Mouse (Mus musculus) layer of hippocampus, adult 9-10 months (tissue): ENCODE measurements around the gene Pak6.

Experiments used
- DNase-seq: peaks from one replicate; pipeline ENCODE4 v3.0.0; 2022; ENCODE audit warnings: low spot score

The Pak6 gene

DNA sequence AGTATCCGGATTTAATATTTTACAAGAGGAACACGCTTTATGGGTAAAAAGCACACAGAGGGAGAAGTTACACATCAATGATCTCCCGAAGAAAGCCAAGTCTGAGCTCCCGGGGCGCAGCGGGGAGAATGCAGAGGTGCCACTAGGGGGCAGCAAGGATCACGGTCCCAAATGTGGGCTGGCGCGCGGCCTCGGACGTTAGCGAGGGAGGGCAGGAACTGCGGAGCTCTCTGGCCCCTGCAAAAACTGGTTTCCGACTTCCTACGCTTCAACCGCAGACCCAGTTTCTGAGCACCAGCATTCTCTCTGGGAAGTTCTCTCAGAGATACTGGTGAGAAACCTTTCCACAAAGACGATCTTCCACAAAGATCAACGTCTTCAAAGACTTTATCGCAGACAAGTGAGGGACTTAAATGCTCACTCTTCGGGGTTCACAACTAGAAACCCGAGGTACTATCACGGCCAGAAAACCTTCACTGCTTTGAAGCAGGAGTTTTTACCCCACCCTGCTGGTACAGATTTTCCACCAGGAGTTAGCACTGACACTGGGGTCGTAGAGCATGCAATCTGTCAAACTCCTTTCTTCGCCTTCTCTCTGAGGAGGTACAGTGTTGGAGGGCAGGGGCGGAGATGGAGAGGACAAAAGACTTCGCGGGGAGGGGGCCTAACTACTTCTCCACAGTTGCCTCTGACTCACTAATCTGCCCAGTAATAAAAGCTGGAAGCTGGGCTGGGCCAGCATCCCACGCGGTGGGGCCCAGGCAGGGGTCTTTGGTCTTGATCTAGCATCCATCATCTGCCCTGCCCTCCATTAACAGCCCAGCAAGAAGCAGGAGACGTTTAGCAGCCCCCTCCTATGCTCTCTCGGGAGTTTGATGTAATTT lies 37.3 kb downstream of the Pak6 start:
- DNase-seq = peak; percentile 42

DNA sequence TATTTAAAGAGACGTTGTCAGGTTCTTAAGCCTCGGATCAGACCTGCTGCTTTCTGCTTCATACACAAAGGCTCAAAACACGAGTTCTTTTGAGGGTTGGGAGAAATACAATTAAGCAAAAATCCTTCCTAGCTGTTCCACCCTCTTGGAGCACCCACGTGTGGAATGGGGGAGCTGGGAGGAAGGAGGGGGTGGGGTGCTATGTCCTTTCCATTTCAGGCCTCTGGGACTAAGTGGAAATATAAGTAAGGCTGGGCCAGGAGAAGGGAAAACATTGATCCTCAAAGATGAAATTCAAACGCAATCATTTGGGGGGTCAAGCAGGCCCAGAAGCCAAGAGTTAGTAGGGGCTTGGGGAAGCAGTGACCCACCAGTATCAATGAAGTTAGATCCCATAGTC lies 38.1 kb downstream of the Pak6 start:
- DNase-seq = no peak

DNA sequence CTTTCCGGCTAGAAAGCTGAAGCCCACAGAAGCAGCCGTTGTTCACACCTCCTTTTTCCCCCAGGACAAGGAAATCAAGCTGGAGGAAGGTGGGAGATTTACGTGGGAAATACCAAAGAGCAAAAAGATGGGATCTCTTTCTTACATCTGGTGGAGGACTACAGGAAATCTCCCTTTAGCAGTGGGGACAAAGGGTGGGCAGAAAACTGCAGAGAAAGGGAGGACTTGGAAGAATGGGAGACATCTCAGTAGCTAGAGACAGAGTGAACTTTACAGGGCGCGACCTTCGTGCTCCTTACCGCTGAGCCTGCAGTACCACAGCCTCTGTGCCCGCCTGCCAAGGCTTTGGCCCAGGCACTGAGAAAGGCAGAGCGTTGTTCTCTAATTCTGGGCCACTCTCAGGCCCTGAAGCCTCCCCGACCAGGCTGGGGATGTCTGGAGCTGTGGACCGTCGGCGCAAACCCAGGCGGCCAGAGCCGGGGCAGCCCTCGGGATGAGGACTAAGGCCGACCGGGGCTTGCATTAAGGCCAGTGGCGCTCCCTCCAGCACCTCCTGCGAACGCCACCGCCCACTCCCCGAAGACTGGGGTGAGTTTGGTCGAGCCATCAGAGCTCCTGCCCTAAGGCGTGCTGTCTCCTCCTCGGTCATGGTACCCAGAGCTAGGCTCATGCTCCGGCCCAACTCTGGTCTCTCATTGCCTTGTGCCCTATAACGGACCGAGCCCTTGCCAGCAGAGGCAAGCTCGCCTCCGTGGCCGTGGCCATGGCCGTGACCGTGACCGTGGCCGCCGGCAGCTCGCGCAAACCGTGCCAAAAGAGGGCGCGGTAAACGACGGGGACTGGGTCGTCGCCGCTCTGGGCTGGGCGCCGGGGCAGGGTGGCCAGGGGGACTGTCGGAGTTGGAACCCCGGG lies 39.1 kb downstream of the Pak6 start:
- no peak for DNase-seq

DNA sequence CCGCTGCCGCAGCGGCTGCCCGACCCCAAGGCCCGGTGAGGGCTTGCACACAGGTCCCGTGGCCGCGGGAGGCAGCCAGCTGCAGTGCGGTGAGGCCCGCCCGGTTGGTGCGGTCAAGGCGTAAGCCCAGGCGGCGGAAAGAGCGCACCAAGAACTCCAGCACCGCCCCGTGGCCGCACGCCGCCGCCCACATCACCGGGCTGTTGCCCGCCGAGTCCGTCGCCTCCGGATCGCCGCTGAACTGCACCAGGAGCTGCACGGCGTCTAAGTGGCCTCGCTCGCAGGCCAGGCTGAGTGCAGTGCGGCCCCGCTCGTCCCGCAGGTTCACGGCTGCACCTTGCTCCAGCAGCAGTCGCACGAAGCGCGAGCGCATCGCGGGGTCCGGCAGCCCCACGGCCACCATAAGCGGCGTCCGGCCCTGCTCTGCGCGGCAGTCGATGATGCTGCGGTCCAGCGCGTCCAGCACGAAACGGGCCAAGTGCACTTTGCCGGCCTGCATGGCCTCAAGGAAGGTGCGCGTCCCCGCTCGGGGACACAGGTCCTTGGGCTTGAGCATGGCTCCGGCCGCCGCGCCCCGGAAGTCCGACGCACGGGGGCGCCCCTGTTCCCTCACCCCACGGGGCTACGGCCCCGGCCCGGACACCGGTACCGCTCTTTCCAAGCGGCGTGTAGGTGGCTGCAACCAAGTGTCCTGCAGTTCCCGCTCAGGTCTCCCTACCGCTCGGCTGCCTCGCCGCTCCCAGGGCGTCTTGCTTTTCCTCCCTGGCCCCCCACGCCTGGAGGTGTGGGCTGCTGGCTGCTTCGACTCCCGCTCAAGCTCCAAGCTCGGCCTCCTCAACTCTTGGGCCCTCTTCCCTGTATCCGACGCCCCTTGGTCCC lies 40.0 kb downstream of the Pak6 start:
- no peak for DNase-seq

DNA sequence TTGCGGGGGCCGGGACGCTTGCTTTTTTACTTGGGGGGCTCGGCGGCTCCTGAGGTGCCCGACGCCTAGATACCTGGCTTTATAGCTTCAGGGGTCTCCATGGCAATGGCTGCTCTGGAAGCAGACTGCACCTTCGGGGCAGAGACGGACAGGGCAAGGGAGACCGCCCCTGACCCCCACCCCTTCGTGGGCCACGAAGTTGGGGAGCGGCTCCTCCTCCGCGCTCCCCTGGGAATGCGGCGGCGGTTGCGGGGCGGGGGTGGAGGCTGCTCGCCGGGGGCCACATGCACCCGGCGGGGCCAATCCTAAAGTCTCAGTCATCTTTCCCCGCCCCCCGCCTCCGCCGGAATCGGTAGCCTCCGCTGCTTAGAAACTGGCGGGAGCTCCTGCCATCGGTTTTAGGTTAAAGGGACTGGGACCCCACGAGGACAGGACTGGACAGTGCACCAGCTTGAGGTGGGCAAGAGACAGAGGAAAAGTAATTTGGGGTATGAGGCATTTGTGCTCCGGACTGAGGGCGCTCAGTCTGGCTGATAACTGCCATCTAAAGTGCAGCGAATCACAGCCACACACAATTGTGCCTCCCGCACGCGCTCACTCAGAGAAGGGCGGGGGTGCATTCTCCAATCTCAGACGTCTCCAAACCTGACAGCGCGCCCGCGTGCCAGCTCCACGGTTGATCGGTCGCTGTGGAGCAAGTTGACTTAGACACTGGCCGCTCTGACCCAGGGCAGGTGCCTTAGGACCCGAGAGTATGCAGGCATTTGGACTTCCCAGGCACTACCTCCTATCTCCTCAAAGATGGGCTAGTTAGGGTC lies 41.0 kb downstream of the Pak6 start, which contains the start of gene Ankrd63:
TSS of gene Ankrd63 (minus strand) at position 51 of the 818 bp plus-strand sequence.
- DNase-seq = no peak

DNA sequence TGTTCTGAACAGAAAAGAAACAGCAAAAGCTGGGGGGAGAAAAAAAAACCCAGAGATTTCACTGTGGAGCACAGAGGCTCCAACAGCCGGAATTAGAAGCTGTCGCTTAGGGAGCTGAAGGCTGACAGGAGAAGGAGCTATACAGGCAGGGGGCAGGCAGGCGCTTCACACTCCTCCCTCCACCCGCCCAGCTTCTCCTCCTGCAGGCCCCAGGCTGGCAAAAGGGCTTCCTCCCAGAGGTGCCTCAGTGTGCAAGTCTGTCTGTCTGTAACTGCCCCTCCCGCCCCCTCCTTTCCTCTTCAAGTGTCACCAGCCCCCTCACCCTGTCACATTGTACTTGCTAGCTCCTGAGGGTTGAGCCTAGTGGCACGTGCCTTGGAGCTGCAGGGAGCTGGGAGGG lies 43.3 kb downstream of the Pak6 start:
- no peak for DNase-seq

DNA sequence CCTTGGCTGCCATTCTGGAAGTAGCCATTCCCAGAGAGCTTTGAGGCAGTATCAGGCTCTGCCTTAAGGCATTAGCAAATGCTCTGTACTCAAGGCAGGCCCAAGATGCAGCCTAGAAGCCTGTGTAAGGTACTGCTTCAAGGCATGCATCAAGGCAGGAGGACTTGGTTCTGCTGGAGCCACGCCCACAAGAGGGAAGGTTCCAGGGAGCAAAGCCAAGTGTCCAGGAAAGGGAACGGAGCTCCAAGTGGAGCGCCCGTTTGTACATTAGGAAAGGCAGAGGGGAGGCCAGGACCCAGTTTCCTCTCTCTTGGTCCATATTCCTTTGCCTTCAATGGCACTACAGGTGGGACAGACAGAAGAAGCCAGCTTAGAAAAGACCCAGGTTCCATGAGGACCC lies 45.4 kb downstream of the Pak6 start:
- no peak for DNase-seq

DNA sequence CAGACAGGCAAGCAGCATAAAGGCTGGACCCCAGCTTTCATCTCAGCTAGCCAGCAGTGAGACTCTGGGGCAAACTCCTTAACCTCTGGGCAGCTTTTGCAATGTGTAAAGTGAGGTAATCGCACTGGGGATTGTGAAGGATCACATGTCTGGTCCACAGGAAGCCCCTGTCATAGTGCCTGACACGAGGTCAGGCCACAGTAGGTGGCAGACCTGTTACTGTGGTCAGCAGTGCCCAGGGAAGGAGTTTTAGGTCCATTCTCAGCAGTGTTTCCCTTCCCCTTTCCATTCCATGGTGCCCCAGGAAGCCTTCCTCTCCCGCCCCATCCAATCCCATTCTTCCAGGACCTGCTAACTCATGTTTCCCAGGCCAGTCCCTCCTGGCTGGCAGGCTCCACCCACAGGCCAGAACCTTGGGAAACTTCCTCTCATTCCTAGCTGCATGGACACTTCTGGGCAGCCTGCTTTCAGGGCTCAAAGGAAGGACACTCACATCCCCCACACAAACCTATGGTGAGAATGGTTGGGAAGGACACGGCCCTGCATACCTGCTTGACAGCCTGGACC lies 46.6 kb downstream of the Pak6 start:
- DNase-seq = no peak

DNA sequence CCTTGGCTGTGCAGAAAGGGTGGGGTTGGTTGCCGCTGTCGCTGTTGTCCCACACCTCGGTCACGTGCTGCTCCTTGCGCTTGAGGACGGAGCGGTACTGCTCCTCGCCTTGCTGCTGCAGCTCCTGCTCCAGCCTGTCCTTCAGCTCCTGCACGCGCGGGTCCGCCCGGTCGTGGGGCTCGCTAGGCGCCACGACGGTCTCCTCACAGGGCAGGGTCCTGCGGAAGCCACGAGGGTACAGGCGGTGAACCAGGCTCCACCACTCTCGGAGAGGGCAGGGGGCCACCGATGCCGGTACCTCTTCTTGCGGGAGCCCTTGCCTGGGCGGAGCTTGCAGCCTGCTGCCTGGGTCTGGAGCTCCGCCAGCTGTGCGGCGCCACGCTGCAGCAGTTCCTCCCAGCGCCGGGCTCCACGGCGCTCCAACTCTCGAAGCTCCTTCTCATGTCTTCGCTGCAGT lies 48.0 kb downstream of the Pak6 start:
- no peak for DNase-seq

DNA sequence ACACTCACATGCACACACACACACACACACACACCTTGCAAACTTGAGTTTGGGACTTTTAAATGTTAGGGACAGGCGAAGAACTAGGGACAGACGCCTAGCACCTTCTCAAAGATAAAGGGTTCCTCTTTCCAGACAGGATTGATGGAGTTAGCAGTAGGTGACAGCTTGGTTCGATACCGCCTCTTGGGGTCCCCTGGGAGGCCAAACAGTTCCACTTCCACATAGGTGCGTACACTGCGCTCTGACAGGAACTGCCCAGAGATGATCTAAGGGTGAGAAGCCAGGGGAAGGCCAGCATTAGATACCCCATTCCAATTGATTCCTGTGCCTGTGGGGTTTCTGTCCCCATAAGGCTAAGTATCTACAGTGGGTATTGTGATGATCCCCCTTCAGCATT lies 50.5 kb downstream of the Pak6 start:
- DNase-seq = no peak

DNA sequence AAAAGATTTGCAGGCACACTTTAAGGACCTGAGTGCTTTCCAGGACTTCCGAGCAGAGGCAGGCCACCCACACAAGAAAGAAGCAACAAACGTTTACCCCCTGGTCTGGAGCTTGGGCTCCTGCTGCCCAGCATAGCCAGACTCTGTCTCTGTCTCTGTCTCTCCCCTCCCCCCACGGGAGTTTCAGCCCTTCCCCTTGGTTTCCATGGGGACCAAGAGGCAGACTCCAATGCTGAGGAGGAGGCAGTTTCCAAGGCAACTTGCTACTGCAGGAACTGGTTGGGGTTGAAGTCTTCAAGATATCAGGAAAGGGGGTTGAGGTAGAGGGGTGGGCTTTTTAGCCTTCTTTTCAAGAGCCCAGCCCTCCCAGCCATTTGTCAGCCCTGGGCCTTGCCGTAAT lies 51.1 kb downstream of the Pak6 start:
- no peak for DNase-seq

DNA sequence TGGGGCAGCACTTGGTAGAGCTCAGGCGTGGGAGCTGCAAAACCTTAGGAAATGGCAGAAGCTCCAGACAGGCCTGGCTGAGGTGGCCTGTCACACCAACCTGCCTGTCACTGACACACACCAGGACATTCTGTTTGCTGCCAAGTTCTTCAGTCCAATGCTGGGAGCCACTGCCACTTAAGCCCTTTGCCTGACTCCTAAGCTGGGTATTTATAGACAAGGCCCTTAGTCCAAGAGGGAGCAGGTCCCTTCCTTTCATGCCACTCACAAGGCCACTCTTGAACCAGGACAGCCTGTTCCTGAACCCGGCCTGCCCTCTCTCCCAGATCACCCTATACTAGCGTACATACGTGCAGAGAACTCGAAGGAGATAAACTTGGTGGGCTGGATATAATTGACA lies 53.6 kb downstream of the Pak6 start:
- no peak for DNase-seq

DNA sequence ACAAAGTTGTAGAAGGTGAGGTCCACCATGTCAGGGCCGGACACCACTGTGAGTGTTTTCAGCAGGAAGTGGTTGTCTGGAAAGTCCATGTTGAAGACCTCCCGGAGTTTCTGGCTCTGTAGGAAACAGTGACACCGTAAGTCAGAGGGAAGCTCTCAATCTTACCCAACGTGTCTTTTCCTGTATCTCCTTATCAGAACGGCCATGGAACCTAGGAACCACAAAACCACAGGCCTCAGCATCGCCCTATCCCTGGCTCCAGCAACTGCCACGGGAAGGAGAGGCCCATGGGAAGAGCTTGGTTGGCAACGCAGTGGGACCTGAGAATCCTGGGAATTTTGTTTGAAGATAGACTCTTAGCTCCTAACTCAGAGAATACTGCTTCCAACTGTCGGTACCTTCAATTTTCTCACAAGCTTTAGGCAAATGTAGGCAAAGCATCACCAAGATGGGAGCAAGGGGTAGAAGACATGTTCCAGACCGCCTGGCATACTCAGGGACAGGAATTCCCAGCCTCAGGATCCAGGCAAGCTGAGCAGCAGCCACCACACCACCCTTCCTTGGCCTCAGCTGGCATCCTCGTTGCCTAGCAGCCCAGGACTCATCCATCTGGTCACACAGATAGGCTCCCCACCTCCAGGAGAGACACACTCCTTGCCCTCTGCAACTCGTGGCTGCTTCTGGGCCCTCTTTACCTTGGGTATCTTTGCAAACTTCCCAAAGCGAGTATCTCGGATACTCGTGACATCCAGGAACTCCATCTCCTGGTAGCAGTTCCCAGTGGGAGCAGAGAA lies 60.8 kb downstream of the Pak6 start:
- DNase-seq = no peak

DNA sequence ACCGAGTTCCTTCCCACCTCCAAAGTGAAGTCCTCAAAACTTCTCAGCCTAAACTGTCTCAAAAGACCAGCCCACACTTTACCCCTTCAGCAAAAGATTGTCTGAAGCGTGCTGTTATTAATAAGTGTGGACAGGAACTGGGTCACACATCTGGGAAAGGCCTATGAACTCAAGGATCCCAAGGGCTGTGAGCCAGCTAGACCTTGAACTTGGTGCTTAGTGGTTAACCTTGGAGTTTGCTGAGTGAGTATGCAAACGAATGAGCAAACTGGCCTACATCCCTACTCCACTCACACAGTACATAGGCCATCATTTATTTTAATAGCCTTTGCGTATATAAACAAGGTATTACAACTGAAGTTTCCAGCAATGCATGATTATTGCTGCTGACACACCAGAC lies 62.4 kb downstream of the Pak6 start:
- DNase-seq = no peak

DNA sequence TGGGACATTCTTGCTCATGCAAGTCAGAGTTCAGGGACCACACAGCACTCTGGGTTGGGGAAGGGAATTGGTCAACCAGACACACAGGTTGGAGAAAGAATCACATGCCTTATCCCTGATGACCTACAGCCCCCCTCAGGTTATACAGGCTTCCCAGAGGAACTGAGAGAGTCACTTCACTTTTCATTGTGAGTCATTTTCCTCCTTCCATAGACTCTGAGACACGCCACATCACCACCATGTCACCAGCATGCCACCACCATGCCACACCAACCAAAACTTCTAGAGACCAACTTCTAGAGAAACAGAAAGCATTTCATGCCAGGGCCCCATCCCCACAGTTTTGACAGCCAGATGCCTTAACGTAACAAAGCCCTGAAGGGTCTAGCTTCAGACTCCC lies 63.8 kb downstream of the Pak6 start:
- no peak for DNase-seq

DNA sequence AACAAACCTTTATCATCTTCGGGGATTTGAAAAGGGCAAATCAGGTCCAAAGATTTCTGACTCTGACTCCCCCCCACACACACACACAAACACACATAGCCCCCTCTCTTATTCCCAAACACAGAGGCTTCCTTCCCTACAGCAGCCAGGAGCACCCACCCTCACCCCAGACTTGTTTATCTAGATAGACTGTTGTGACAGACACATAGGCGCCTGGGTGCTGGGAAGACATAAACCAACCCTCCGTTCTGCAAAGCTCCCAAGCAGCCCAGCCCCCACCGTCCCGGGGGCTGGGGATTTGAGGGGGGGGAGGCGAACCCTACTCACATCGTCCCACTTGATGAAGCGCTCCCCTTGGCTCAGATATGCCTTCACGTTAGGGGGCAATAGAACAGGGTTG lies 64.8 kb downstream of the Pak6 start:
- DNase-seq = no peak

DNA sequence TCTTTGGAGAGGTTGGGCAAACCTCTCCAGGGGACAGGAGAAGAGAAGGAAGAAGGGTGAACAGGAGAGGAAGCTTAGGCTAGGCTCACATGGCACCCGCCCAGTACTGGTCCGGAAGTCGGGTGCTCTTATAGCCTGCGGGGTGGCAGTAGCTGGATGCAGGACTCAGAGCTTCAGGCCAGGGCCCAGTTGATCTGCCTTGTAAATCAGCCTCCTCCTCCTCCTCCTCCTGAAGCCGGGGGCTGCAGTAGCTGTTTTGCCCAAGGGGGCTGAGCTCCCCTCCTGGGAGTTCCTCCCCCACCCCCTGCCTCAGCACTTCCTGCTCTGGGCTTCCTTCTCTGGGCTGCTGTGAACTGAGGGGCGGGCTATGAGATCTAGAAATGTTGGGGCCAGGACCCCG lies 65.2 kb downstream of the Pak6 start, which contains the start of gene Plcb2:
TSS of gene Plcb2 (minus strand) at position 102 of the 400 bp plus-strand sequence.
- no peak for DNase-seq

DNA sequence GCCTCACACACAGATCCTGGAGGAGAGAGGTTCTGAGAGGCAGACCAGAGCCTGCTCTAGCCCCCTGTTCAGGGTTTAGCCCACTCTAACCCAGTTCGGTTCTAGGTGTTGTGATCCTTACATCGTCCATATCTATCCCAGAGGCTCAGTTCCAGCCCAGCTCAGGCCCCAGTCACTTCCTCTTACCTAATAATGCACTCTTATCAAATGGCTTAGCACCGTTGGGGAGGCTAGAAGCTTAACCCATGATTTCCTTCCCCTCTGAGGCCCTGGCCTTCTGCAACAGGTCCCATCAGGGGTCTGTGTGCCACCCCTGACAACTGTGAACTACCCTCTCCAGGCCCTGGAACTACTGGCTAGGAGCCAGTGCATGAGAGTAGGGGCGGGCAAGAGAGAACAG lies 66.1 kb downstream of the Pak6 start:
- no peak for DNase-seq

DNA sequence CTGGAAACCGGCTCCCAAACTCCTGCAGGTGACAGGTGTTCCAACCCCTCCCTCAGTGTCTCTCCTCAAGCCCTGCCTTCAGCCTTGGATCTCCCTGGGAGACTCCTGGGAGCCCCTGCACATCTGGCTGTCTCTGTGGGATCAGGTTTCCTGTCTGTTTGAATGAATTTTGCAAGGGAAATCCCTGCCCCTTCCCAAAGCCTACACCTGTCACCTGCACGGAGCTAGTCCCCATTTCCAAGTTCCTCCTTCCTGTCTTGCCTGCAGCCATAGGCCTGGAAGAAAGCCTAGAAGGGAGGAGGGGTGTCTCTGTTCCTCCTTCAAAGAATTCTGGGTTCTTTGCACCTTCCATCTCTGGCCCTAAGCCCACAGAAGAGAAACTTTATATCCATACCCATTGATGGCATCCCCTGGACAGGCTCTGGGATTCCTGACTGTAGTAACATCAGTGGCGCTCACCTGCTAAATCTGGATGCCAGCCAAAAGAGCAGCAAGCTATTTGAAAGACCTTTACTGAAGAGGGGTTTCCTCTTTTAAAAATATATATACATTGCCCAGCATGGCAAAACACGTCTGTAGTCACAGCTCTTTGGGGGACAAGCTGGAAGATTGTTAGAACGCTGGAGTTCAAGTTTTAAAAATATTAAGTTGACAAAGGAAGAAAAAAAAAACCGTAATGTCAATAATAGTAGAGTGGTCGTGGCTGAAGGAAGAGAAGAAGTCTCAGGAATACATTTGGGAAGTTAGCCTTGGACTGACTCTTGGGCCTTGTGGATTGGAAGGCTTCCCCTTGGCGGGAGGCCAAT lies 66.9 kb downstream of the Pak6 start:
- DNase-seq = no peak
